Mouse (Mus musculus) spleen, postnatal 4 days (tissue): Measurements from ENCODE around the gene Zfand6.

ENCODE experiments used
- DNase-seq, 2 experiments: peaks; one replicate each; pipeline ENCODE4 v3.0.0; 2022; ENCODE audit warnings: low spot score in 2 of 2

Zfand6 gene

DNA sequence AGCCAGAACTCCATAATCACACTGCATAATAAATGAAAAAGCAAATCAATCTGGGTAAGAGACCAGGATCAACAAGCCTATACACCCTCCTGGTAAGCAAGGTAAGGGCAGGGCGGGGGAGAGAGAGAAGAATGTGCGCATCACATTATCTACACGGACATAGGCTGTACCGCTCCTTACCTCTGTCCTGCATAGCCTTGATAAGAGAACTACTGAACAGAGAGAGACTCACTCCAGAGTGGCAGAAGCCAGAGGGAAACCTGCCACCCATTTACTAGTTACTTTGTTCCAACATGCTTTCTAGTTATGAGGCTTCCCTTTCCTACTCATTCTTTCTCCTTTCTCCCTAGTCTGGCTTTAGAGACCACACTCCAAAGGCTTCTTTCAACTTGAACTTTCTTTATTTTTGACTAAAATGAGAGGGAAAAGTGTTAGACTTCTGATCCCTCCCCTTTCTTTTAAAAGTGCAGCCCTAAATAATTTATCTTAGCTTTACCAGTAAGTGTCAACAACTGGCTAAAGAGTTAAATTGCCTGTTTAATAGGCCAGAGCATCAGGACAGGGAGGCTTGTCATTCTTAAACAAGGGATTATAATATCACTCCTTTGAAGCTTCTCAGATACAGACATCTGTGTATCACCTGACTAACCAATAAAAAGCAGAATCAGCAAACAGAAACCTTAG lies 38.3 kb downstream of the Zfand6 start:
- DNase-seq: peak; percentile 63 to 68

DNA sequence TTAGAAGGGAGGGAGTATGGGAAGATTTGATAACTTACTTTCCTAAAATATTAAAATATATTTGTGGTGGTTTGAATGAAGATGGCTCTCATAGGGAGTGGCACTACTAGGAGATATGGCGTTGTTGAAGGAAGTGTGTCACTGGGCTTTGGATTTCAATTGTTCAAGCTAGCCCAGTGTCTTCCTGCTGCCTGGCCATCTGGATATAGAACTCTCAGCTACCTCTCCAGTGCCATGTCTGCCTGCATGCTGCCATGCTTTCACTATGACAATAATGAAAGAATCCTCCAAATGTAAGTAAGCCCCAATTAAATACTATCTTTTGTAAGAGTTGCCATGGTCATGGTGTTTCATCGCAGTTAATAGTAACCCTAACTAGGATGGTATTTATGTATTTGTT lies 40.7 kb downstream of the Zfand6 start:
- DNase-seq: no peak

DNA sequence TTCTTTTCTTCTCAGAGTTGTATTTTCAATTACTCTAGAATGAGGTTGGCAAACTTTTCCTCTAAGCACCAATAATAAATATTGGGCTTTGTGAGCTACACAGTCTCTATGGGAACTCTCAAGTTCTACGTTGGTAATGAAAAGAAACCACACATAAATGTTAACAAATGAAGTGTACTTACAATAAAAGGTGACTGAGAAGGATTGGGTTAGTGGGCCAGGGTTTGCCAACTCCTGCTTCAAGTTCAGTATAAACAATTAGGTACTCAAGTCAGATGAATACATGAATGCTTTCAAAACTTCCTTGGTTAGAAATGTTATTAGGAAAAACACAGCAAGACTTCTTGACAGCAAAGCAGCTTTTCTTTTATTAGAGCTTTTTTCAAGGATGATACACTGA lies 43.5 kb downstream of the Zfand6 start:
- DNase-seq: no peak

DNA sequence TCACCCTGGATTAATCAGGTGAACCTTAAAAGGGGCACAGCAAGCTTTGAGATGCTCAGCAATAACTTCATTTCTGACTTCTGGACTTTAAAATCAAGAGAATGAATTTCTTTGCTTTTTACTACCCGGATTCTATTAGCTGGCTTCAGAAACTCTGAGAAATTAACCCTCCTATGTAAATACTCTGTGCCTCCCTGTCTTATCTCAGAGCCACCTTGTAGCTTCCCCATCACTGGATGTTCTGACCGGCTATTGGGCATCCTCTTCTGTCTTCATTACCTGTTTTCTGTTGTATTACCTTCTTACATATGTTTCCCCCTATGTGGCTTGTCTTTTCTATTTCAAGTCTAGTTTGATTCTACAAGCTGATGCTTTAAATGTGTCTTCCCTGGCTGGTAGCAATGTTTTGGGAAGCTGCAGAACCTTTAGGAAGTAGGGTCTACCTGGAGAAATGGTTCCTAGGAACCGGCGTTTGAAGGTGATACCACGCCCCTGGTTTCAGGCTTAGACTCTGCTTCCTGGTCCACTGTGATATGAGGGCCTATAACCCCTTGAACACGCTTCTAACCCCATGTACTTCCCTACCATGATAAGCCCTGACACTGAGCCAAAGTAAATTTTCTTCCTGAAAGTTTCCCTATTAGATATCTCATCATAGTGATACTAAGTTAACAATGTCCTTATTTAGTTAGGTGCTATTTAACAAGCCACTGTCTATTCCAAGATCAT lies 46.3 kb downstream of the Zfand6 start:
- DNase-seq: no peak

DNA sequence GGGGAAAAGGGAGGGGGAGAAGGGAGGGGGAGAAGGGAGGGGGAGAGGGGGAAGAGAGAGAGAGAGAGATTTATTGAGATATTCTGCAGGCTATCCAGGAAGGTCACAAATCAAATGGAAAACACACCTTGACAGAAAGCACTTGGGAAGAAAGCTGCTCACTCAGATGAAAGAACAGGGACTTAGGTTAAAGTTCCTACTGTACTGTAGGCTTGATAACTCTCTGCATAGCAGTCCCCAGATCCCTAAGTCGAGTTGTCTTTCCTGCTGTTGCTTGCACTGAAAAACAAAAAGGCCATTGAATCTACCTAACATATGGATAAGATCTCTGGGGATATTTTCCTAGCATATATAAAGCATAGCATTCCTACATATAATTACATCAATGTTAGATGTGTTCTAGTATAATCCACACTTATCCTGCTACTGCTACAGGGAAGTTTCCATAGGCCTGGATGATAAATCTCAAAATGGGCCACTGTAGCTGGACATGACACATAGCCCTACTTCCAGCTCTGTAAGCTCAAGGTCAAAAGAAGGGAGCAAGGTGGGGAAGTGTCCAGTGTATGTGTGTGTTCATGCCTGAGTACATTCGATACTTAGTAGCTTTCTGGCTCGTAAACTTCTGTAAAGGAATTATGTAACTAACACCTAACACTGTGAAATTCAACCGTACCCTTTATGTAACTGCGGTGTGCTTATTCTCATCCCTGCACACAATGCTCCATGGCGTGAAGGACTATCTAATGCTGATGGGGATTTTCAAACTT lies 47.4 kb downstream of the Zfand6 start:
- DNase-seq: no peak

DNA sequence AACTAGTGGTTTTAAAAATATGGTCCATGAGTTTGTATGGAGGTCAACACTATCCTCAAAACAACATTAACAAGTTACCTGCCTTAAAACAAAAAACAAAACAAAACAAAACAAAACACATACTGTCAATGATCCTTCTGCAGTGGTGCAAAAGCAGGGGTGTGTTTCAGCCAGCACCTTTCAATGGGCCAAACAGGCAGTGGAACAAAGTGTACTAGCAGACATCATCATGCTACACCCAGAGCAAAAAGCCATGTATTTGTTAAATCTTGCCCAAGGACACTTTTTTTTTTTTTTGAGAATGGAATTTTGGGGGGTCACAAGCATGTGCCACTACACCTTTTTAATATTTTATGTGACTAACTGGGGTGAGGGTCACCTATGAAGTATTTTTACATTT lies 52.8 kb downstream of the Zfand6 start:
- DNase-seq: no peak

DNA sequence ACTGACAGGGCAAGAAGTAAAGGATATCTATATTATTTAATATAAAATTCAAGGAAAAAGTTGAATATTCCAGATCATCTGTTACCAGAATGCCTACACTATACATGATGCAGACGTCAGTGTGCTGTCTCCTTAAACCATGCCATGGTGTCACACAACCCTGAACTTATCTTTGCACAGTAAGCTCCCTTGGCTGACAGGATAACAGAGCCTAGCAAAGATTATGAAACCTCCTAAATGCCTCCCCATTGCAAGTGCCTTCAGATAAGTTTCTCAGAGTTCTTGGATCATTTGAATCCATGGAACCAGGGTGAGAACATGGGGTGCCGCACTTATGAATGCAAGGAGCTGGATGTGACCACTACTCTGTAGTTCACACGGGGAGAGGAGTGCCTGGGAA lies 57.9 kb downstream of the Zfand6 start:
- no peak for DNase-seq

DNA sequence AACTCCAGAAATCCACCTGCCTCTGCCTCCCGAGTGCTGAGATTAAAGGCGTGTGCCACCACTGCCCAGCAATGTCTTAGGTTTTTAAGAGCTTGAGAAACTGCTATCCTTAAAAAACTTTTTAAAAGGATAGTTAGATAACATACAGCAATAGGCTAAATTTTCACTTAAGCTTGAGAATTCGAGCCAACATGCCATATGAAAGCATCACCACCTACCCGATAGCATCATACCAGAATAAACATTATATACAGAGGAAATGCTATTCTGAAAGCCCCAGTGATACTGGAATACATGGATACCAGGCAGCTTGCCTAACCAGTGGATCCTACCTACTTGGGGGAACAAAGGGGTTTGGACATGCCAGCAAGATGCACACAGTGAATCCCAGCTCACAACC lies 66.0 kb downstream of the Zfand6 start:
- no peak for DNase-seq

DNA sequence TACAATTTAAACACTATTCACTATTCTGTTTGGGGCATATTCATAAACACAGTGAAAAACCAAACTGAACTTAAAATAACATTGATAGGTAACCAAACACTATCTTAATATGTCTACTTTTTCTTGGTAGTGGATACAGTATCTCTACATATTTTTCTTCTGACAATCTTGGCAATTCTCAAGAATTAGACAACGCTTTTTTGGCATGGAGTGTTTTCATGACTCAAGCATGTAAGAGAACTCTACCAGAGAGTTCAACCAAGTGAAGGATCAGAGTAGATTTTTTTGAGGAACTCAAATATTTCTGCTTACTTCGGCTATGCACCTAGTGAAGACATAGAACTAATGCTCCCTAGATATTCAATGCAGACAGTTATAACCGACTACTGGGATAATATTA lies 68.8 kb downstream of the Zfand6 start:
- DNase-seq: no peak

DNA sequence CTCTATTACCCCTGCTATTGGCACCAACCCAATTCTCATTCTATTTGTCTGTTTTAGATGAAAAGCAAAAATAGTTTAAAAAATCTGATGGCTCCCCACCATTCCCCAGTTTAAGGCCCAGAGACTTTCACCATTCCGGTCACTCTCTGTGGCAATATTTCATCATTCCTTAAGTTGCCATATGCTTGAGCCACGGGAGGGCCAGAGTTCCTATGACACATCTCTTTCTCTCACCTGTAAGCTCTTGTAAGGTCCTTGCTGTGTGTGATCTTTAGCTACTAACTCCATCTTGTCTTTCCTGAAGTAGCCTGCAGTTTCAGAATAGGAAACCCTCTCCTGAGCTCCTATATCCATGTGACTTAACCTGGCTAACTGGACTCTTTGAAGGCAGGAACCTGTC lies 70.8 kb downstream of the Zfand6 start:
- no peak for DNase-seq

DNA sequence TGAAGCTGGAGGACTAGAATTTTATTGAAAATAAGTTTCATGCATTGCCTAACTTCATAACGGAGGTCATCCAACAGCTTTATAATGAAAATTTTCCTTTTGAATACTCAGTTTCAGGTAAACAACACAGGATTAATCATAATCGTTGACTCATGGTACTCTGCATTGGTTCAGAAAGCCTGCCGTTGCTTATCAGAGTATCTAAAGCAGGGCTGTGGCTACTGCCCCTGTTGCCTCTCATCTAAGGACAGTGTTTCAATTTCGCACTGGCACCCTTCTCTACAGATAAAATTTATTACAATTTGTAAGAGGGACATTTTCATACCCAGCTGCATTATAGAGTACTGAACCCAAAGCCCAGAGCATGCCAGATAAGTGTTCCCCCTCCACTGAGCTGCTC lies 77.3 kb downstream of the Zfand6 start:
- DNase-seq: no peak

DNA sequence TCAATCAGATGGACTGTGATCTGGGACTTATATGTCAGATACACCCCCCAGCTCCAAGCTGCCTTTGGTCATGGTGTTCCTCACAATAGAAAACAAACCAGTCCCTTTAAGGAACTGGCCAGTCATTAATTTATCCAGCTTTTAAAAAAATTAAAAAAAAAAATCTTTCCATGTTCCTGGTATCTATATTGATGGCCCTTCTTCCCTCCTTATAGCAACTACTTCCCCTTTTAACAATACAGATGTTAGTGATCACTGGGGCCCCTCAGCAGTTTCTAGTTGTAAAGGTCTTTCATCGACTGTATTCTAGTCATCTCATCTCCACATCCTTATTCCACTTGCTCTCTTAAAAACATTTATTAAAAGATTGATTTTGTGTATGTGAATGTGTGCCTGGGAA lies 78.2 kb downstream of the Zfand6 start:
- DNase-seq: no peak

DNA sequence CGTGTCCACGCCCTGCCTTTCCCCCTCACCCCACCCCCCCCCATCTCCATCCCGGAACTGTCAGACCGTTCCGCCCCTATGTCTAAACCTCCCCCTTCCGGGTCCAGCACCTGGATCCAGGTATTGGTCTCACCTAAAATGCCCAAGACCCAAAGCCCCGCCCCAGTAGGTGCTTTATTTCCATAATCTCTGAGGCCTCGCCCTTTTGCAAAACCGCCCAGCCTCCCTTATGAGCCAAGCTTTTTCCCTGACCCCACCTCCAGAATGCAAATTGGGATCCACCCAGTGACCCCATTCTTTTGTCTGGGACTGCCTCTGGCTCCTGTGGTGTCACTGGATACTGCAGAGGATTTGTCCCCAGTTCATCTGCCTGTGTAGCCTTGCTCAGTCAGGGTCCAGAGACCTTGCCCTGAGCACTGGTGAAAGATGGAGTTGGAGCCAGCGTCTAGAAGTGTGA lies 83.4 kb downstream of the Zfand6 start, which contains the start of gene Fah:
TSS of gene Fah (minus strand) at position 430 of the 457 bp plus-strand sequence.
- peak in 1 of 2 experiments; percentile 60 for DNase-seq

DNA sequence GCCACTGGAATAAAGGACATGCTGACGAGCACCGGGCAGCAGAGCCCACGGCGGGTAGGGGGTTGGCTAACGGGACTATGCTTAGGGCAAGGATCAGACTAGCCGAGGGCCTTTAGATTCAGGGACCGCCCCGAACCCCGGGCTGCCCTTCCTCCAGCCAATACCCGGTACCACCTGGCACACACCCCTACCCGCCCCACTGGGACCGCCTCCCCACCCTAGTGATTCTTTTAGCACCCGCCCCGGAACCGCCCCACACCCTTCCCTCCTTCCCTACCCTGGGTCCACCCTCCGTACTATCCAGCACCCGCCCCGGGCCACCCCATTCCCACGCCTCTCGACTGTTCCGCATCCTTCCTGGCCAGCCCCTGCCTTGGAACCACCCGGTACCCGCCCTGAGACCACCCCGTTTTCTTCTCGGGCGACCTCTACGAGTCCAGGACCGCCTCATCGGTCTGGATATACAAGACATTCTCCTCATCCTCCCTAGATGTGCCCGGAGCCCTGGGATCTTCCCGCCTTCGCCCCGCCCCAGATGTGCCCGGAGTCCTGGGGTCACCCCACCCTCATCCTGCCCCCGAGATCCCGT lies 84.0 kb downstream of the Zfand6 start:
- peak; percentile 71 to 82 for DNase-seq

DNA sequence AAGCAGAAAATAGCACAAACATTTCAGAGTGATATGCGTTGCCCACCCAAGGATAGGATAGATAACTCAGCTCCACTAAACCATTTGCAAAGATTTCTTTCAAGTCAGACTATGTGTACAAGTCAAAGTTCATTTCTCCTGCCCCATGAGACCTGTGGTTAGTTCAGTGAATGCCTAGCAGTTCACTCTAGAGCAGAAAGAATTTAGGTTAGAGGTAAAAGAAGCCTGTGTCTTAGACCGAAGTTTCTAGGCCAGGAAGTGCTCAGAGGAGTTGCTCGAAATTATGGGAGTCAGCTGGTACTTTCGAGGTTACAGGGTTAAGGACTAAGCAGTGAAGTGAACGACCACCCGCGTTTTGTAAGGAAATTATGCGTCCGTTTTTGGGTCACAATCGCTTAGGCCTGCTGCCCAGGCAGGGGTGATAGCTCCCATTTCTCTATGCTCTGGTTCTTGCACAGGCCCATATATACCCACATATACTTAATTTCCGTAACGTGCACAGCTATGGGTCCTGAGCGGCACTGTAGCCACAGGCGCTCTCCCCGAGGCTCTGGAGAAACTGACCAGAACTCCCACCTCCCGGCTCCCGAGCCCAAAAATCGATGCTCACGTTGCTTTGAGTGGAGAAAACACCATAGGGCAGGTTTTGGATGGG lies 84.6 kb downstream of the Zfand6 start:
- no peak for DNase-seq

DNA sequence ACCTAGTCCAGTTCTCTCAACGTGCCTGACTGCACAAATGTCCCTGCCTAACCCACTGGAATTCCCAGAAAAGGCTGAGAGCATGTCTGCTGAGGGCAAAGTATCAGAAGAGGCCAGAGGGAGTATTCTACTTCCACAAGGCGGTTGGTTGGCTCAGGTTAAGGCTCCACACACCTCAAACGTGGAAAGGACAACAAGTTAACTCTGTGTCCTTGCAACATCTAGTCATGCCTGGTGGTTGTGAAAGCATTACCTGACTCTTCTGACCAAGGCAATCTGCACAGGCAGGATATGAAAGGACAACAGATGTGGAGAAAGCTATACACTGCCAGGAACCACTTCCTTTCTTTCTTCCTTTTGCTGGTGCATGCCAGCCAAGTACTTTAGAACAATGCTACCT lies 85.3 kb downstream of the Zfand6 start:
- peak in 1 of 2 experiments; percentile 46 for DNase-seq

DNA sequence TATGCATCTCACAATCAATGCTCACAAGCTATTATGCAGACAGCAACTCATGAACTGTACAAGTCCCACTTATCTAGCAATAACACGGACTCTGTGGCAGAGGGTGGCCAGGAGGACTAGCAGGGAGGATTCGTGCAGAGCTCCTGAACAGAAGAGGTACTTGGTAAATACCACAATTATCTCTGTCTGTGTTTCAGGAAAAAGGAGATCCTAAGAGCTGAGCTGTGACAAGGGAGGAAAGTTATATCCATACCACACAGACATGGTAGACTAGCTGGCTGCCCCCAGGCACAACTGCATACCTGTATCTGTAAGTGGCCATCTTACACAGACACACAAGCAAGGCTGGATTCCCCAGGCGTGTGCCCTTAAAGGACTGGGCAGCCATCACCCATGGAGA lies 88.4 kb downstream of the Zfand6 start:
- DNase-seq: no peak

DNA sequence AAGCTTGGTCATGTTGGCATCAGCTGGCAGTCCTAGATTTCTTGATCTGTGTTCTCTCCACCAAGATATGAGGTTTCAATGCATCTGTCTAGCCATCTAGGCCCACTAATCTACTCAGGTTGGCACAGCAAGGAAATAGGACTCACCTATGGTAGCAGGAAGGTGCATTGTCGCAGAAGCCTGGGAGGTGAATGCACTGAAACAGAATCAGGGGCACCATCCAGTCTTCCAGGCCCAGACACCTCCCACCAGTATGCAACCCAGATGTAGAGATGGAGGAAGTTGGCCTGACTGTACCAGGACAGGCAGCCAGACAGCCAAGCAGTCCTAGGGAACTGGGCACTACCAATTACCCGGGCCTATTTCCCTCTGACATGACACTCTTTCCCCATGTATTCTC lies 89.1 kb downstream of the Zfand6 start:
- no peak for DNase-seq

DNA sequence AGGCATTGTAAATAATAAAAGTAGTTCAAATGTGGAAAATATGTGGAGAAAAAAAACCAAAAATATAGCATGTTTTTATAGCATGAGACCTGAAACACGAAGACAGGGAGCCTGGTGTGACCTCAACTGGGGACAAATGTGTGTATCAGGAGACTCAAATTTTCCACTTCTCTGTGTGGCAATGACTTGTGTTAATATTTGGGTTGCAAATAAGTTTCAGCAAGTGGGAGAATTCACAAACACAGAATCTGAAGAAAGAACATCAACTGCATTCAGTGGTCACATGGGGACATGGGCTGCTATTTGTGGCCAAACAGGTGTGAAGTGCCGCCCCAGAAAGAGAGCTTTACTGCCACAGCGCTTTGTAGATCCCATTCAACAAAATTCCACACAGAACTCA lies 93.1 kb downstream of the Zfand6 start:
- no peak for DNase-seq

DNA sequence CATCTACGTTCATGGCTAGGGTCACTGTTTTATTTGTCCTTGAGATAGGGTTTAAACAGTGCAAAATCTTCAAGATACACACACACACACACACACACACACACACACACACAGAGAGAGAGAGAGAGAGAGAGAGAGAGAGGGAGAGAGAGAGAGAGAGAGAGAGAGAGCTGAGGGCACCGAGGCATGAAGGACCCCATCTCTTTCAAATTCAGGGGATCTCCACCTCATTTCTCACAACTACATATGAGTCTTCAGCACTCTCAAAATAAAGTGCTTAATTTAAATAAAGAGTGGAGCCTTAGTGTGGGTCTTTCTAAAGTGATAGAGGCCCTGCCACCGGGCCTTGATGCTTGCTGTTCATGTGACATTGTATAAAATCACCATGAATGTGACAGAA lies 93.8 kb downstream of the Zfand6 start:
- no peak for DNase-seq

DNA sequence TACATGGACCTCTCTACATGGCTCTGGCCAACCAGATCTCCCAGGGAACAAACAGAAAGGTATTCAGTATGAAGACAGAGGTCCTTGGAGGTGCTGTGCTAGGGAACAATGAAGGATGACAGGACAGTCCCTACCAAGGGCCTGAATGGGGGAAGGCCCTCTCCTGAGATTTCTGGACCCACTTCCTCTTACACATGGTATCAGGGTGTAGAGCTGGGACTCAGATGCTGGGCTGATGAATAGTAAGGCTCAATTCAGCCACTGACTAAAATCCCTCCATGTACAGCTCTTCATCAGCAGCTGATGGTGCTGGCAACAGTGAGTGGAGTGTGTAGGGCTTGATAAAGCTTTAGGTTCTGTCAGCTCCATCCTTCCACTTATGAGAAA lies 94.8 kb downstream of the Zfand6 start:
- no peak for DNase-seq
